Mouse (Mus musculus): Measurements from ENCODE around the gene Nfx1.

Nfx1 gene

GRCm38 (mm10) chr4:40975678-40976077 lies 5.0 kb downstream of the Nfx1 start:
- DNase-seq (ENCODE audit: low read depth, low spot score) = no peak

GRCm38 (mm10) chr4:40976651-40977050 lies 5.9 kb downstream of the Nfx1 start:
- DNase-seq (ENCODE audit: low read depth, low spot score) = no peak

GRCm38 (mm10) chr4:40979430-40979829 lies 8.7 kb downstream of the Nfx1 start:
- DNase-seq (ENCODE audit: low read depth, low spot score) = no peak

- no peak for DNase-seq (ENCODE audit: low read depth, low spot score)
Measured at GRCm38 (mm10) chr4:40982486-40982885, 11.8 kb downstream of the Nfx1 start.

- no peak for DNase-seq (ENCODE audit: low read depth, low spot score)
Measured at GRCm38 (mm10) chr4:40983686-40984085, 13.0 kb downstream of the Nfx1 start.

GRCm38 (mm10) chr4:40989633-40990032 lies 18.9 kb downstream of the Nfx1 start:
- DNase-seq (ENCODE audit: low read depth, low spot score) = no peak

- no peak for DNase-seq (ENCODE audit: low read depth, low spot score)
Measured at GRCm38 (mm10) chr4:40996302-40996701, 25.6 kb downstream of the Nfx1 start.

DNA sequence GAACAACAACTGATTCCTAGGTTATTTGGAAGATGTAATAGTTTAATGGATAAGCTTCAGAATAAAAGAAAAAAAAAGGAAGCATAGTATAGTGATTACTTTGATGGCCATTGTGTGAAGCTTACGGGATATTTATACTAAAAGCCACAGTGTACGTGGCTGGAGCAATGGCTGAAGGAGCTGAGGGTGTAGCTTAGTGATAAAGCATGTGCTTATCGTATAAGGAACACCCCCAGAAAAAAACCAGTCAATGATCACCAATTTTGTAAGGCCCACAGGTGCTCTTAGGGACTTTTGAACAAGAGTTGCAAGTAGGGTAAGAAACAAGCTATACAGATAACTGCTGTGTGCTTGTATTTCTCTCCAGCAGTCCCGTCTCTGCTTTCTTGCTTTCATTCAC lies 27.2 kb downstream of the Nfx1 start:
- DNase-seq (ENCODE audit: low read depth, low spot score) = no peak

- no peak for DNase-seq (ENCODE audit: low read depth, low spot score)
Measured at GRCm38 (mm10) chr4:41000271-41000670, 29.6 kb downstream of the Nfx1 start.

DNA sequence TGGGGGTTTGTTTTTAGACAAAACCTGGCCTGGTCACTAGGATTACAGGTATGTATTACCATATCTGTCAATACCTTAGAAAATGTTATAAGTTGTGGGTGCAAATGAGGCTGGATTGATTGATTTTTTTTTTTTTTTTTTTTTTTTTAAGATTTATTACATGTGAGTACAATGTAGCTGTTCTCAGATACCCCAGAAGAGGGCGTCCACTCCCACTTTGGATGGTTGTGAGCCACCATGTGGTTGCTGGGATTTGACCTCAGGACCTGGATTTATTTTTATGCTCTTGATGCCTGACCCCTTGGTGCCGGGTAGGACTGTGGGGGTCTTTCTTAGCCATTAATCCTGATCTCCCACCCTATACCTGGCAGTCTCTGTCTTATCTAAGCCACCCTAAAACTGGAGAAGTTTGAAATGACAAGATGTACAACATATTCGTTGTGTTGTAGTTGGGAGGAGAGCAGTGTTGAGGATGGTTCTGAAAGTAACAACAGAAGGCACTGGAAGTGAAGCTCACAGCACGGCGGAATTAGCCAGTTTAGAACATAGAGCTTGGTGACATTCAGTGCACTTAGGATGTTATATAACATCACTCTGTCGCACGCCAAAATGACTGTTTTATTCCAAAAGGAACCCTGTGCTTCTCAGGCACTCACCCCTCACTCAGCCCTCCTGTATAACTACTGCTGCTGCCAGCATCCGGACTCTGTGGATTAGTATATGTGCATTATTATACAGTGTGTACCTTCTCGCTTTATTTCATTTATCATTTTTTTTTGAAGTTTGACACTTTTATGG lies 30.3 kb downstream of the Nfx1 start:
- DNase-seq (ENCODE audit: low read depth, low spot score) = no peak

DNA sequence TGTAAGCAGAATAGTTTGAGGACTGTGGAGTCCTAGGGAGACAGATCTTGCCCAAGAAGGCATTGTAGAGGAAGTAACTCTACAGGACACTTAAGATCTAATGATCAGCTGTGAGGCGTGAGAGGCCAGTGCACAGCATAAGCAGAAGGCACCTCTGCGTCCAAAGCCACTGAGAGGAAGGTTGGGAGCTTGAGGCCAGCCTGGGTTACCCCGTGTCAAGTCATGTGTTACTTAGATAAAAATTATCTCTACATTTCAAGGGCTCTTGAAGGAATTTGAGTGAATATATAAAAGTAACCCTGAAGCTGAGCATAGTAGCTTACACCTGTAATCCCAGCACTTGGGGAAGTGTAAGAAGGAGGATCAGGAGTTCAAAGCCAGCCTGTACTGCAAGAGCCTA lies 42.6 kb downstream of the Nfx1 start:
- DNase-seq (ENCODE audit: low read depth, low spot score) = no peak

DNA sequence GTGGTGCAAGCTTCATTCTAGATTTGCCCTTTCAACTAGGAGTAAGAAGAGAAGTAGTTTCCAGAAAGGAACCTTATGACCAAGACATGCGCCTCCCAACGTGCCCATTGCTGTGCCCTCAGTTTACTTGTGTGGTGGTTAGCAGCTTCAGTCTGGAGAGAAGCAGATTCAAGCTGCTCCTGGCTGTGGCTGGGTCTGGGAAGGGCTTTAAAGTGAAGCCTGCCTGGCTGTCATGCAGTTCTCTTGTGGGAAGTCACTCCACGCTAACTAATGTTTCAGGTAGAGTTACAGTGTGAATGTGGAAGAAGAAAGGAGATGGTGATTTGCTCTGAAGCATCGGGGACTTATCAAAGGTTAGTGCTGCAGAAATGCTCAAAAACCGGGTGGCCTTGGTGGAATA lies 45.1 kb downstream of the Nfx1 start:
- DNase-seq (ENCODE audit: low read depth, low spot score) = no peak

GRCm38 (mm10) chr4:41021094-41021493 lies 50.4 kb downstream of the Nfx1 start:
- no peak for DNase-seq (ENCODE audit: low read depth, low spot score)

DNA sequence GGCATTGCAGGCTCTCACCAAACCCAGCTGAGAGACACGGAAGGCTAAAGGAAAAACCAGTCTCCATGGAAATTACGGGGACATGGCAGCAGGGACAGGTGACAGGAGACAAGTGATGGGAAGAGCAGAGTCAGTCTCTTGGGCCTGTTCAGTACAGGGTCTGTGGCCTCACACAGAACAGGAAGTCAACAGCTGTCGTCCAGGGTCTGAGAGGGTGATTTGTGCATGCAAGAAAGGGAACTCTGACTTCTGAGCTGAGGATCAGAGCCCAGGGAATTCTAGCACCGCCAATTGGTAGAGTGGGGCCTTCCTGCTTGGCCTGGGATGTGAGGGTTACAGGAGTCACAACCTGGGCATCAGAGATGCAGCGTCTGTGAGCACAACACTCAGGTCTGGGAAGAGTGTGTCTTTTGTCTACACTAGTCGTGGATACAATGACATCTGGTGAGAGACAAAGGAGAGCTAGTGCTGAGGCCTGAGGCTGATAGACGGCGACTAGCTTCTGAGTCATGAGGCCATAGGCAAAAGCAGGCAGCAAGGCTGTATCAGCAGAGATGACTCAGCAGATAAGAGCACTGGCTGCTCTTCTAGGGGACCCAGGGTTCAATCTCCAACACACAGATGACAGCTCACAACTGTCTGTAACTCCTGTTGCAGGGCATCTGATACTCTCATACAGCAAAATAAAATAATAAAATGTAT lies 55.5 kb downstream of the Nfx1 start:
- no peak for DNase-seq (ENCODE audit: low read depth, low spot score)

- no peak for DNase-seq (ENCODE audit: low read depth, low spot score)
Measured at GRCm38 (mm10) chr4:41027872-41028271, 57.2 kb downstream of the Nfx1 start.

DNA sequence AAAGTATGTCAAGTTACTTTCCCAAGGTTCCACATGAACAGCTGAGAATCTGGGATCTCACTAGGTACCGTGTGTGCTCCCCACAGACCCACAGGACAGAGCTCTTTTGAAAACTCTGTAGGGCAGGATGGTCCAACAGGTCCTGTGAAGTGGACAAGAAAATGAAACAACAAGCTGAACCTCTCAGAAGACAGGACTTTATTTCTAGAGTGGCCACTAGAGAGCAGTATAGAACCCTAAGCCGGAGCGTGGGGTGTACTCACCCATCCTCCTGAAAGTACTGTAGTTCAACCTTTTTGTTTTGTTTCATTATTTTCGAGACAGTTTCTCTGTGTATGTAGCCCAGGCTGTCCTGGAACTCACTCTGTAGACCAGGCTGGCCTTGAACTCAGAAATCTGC lies 57.6 kb downstream of the Nfx1 start:
- DNase-seq (ENCODE audit: low read depth, low spot score) = no peak

- DNase-seq (ENCODE audit: low read depth, low spot score) = no peak
Measured at GRCm38 (mm10) chr4:41029372-41029771, 58.7 kb downstream of the Nfx1 start.

GRCm38 (mm10) chr4:41031242-41031641 lies 60.5 kb downstream of the Nfx1 start:
- DNase-seq (ENCODE audit: low read depth, low spot score) = no peak

DNA sequence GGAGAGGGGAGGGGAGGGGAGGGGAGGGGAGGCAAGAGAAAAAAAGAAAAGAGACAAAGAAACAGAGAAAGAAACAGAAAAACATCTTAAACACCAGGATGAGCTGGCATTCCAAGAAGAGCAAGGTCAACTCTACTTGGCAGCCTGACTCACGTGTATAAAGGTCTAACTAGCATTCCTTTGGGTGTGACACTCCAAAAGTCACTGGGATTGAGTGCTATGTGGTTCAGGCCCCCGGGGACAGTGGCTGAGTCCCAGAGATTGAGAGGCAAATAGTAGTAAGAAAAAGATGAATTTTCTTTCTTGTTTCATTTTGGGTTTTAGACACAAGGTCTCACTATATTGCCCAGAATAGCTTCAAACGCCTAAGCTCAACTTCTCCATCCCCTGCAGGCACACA lies 67.2 kb downstream of the Nfx1 start:
- DNase-seq (ENCODE audit: low read depth, low spot score) = no peak

- DNase-seq (ENCODE audit: low read depth, low spot score) = no peak
Measured at GRCm38 (mm10) chr4:41040983-41041382, 70.3 kb downstream of the Nfx1 start.

DNA sequence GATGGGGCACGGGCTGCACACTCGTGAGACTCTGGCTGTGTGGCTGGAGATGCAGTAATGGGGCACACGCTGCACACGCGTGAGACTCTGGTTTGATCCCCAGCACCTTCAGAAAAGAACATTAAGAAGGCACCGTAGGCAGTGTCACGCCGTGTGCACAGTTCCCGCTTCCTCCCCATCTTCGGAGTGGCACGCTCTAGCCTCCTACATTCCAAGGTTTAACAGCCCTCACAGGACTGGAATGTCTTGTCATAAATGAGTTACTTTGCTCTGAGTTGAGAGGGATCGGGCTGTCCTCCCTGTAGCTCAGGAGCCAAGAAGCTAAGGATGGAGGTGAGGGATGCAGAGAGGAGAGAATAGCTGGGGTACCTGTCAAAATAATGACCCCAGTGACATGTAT lies 72.2 kb downstream of the Nfx1 start:
- DNase-seq (ENCODE audit: low read depth, low spot score) = no peak

GRCm38 (mm10) chr4:41043961-41044360 lies 73.3 kb downstream of the Nfx1 start:
- DNase-seq (ENCODE audit: low read depth, low spot score) = no peak

DNA sequence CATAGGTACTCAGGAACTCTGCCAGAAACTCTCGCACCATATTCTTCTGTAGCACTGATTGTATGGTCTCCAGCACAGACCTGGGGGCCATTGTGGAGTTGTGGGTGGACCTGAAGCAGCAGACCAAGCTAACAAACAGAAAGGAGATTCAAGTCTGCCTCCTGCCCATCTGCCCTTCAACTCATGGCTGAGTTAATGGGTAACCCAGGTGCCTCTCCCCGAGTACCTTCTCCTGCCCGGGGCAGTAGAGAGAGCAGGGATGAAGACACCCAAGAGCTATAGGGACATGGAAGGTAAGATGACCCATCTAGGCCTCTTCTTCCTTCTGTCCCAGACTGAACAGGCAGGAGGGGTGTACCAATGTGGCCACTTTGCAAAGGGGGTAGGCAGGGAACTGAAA lies 74.6 kb downstream of the Nfx1 start:
- DNase-seq (ENCODE audit: low read depth, low spot score) = no peak
